Mouse (Mus musculus): ENCODE results near the gene Lrrc61.

DNA sequence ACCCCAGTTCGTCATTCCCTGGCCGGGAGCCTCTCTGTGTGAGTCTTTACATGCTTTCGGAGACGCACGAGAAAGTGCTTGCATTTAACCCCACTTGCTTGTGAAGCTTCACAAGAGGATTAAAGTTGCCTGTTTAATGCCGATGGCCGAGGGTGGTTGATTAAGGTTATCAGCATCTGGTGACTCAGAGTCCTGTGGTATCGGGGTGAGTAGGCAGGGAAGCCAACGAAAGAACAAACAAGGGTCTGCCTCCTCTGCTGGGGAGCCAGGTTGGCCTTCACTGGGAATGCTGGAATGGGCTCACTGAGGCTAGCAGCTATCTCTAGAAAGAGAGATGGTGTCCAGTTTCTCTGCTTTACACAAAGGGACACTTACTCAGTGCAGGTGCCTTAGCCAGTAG, 26.7 kb upstream of the Lrrc61 start:
- no peak for TF ChIP-seq CTCF (IDR thresholded peaks at IDR 0.05; ENCODE audit: extremely low read depth, insufficient read depth, insufficient read length, insufficient replicate concordance)
- no peak for TF ChIP-seq POLR2A (IDR thresholded peaks at IDR 0.05; ENCODE audit: low read depth, low read length)
